Mouse (Mus musculus) neutrophil, adult 59 days (primary cell): ENCODE results near the gene Olfr1388. TPM values are rescaled to one million over a fixed set of nuclear protein-coding genes. Genes with fewer than 3 reads are reported as not detected.

Experiments used
- total RNA-seq, 2 experiments: library from RNA; stranded (reverse); gene quantifications; 1 replicate in 1 of 2; 2 replicates in 1 of 2; pipeline ENCODE4 v1.2.4; 2023

The Olfr1388 gene
- total RNA-seq = under 1 TPM; 0.24 to 0.27 TPM

DNA sequence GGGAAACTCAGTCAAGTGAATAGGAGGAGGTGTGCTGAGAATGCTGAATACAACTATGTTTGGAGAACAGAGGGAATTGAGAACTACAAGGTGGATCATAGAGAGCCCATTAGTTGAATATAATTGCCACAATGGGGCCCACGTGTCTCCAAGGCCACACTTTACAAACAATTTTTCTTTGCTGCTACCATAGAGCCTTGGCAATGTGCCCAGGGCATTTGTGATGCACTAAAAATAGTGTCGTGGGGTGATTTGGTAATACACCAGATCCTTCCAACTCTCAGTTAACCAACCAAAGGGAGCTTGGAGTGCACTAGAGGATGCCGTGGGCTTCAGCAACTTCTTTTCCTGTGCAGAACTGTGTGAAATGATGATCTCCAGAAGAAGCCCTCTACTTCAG lies at the start of gene Olfr1388:
TSS of gene Olfr1388 (plus strand) at position 214 of the 400 bp plus-strand sequence.

GRCm38 (mm10) chr11:49422767-49423166 lies 13.7 kb upstream of the Olfr1388 start, which contains the start of gene Olfr1389:
Gene Olfr1389 (plus strand): TSS chr11:49423067.

GRCm38 (mm10) chr11:49455043-49455442 lies 18.6 kb downstream of the Olfr1388 start, which contains the start of gene Olfr1387:
Gene Olfr1387 (plus strand): TSS chr11:49455343.

GRCm38 (mm10) chr11:49464746-49465145 lies 28.3 kb downstream of the Olfr1388 start, which contains the start of gene Olfr1386:
Gene Olfr1386 (plus strand): TSS chr11:49465046.

DNA sequence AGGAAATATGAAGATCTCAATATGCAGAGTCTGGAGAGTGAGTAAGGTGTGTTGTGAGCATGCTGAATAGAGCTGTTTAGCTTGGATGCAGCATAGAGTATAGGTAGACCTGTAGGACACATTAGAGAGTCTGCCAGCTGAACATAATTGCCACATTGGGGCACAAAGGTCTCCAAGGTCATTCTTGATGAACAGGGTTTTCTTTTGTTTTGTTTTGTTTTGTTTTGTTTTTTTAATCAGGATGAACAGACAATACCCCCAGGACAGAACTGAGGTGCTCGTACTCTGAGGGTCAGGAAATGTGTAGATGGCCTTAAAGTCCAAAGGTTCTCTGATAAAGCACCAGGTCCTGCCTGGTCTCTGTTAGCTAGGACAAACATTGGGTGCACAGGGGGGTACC lies 52.3 kb downstream of the Olfr1388 start, which contains the start of gene Olfr1385:
TSS of gene Olfr1385 (plus strand) at position 301 of the 400 bp plus-strand sequence.

Other genes starting within 250 kb of the Olfr1388 start
- 1 to 10 TPM; 1.2 to 1.6 TPM for gene Btnl9, start 249.5 kb upstream of the Olfr1388 start, total RNA-seq
- gene Zfp62, start 233.3 kb upstream of the Olfr1388 start, total RNA-seq = 10 to 100 TPM; 49.7 to 53.6 TPM
- 10 to 100 TPM; 85.1 to 92.1 TPM for gene Mgat1, start 192.4 kb upstream of the Olfr1388 start, total RNA-seq
- under 1 TPM in 1 of 2 experiments, not detected in 1; 0.18 TPM for gene Olfr1393, start 158.3 kb upstream of the Olfr1388 start, total RNA-seq
- gene Olfr1392, start 151.3 kb upstream of the Olfr1388 start, total RNA-seq = under 1 TPM in 1 of 2 experiments, not detected in 1; 0.47 TPM
- gene Olfr10, start 131.9 kb upstream of the Olfr1388 start, total RNA-seq = not detected
- not detected for gene Olfr1391, start 113.9 kb upstream of the Olfr1388 start, total RNA-seq
- not detected for gene Olfr1390, start 101.4 kb upstream of the Olfr1388 start, total RNA-seq
- not detected for gene Olfr1389, start 13.6 kb upstream of the Olfr1388 start, total RNA-seq
- gene Olfr1387, start 18.7 kb downstream of the Olfr1388 start, total RNA-seq = not detected
- not detected for gene Olfr1386, start 28.4 kb downstream of the Olfr1388 start, total RNA-seq
- gene Olfr1385, start 52.4 kb downstream of the Olfr1388 start, total RNA-seq = under 1 TPM in 1 of 2 experiments, not detected in 1; 0.11 TPM
- gene Olfr1384, start 70.1 kb downstream of the Olfr1388 start, total RNA-seq = not detected
- gene Olfr1383, start 83.0 kb downstream of the Olfr1388 start, total RNA-seq = not detected
- gene Olfr1382, start 91.6 kb downstream of the Olfr1388 start, total RNA-seq = not detected
- gene Olfr1381, start 106.8 kb downstream of the Olfr1388 start, total RNA-seq = not detected
- gene Olfr1380, start 120.3 kb downstream of the Olfr1388 start, total RNA-seq = not detected
- under 1 TPM; 0.22 to 0.53 TPM for gene Flt4, start 172.6 kb downstream of the Olfr1388 start, total RNA-seq
- gene Scgb3a1, start 227.0 kb downstream of the Olfr1388 start, total RNA-seq = not detected